Mouse (Mus musculus) retina, adult 2 months (tissue): ENCODE measurements around the gene Cald1.
A peak's percentile ranks its signal among the peaks of the same experiment; 100 is the strongest.

Experiments
- DNase-seq: peaks from one replicate; pipeline ENCODE4 v3.0.0-alpha.2; 2012; ENCODE audit warnings: low read depth, low spot score

Gene Cald1

GRCm38 (mm10) chr6:34664749-34665148 lies 66.4 kb downstream of the Cald1 start:
- DNase-seq = no peak

- DNase-seq = no peak
These were observed 70.5 kb downstream of the Cald1 start for GRCm38 (mm10) chr6:34668739-34669254.

- DNase-seq = no peak
These were observed 73.1 kb downstream of the Cald1 start for GRCm38 (mm10) chr6:34671355-34671754.

- DNase-seq = no peak
These were observed 76.1 kb downstream of the Cald1 start for GRCm38 (mm10) chr6:34674416-34674815.

- no peak for DNase-seq
These were observed 76.6 kb downstream of the Cald1 start for GRCm38 (mm10) chr6:34674897-34675296.

GRCm38 (mm10) chr6:34682126-34682525 lies 83.8 kb downstream of the Cald1 start:
- DNase-seq = no peak

DNA sequence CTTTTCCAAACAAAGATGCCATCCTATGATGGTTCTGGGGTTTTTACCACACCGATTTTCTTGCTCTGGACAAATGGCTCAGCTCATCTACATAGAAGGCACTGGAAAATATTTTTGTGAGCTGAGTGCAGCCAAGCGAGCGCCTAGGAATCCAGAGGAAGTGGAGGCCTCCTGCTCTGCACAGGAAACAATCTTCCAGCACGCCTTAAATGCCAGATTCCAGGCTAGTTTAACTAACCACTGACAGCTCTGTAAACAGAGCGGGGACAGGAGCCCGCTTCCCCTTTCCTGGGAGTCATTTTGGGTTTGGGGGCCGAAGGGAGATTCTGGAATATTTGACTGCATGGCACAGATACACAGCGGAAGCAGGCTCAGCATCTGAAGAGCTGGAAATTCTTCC lies 86.6 kb downstream of the Cald1 start:
- no peak for DNase-seq

DNA sequence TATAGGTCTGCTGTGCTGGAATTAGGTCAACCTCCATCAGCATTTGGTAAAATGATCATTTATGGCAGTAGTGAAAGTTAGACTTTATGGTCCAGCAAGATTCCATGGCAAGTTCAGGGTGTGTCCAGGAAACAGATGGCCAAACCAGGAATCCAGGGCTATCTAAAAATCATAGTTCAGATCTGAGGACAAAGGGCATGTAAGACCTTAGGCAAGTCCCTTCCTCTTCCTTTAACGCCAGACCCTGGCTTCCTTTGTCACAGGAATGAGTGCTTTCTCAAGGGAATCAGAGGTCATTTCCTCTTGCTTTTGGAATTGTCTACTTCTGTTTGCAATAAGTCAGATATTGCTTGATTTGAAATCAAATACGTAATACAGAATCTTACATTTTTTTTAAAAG lies 90.7 kb downstream of the Cald1 start:
- no peak for DNase-seq

GRCm38 (mm10) chr6:34691416-34691815 lies 93.1 kb downstream of the Cald1 start:
- DNase-seq = no peak

DNA sequence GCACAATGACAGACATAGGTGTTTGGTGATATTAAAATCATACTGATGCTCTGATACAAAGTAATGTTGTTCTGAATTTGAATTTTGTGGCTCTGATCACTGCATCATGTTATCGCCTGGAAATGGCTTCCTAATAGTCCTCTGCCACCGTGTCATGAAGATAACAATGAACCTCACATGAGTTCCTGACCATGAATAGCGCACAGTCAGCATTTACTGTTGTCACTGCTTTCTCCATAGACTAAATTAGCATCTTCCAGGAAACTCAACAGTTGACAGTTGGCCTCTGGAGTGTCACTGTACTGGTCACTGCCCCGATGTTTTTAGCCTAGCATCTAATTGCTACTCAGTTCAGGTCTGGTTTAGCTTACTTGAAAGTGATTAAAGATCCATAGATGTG lies 95.8 kb downstream of the Cald1 start:
- no peak for DNase-seq

DNA sequence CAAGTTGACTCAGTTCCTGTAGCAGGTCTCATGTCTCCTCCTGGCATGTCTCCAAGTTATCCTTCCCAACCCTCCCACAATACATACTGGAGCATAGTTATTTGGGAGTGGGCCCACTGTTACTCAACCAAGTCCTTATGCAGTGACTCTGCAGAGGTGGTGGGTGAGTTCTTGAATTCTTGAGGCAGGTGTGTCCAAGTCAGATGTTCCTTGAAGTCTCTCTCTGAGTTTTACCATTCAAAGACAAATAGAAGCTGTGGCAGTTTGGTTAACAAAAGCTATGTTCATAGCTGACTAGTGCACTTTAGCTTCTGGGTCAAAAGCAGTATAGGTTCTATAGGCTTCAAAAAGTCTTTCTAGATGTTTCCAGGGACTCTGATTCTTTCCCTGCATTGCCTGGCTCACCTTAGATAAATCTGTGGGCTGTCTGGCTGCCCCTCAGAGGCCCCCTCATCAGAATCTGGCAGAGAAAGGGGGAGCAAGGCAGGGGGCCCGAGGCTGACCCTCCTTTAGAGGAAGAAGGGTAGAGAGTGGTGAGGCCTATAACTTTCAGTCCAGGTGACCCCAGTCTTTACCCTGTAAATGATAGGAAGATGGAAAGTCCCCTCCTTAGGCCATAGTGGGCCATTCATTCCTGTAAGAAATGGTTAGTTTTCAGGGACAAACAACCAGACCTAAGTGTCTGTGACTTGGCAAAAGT lies 105.3 kb downstream of the Cald1 start:
- DNase-seq = no peak

- no peak for DNase-seq
These were observed 109.2 kb downstream of the Cald1 start for GRCm38 (mm10) chr6:34707521-34707920.

DNA sequence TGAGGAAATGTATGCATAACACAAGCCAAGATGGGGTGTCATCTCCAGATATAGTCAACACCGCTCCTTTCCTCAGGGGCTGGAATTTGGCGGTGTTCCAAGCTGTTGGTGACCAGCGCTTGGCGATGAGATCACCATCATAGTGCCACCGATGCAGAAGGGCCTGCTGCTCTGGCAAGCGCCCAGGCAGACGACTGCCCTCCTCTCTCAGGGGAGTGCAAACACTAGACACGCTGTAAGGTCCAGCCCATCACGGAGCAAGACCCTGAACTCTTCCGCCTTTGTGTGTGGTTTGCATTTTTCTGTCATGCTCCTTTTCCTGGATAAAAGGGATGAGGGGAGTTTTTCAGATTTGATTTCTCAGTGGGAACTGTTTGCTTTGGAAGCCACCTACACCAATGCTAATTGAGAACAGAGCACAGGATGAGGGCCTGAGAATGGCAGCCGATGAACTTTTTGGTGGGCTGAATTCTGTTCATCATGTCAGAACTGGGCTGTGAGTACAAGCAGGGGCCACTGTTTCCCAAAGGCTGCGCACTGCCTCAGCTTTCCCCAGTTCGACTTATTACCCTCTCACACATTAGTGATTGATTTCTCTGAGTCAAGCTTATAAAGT lies 110.5 kb downstream of the Cald1 start:
- no peak for DNase-seq

DNA sequence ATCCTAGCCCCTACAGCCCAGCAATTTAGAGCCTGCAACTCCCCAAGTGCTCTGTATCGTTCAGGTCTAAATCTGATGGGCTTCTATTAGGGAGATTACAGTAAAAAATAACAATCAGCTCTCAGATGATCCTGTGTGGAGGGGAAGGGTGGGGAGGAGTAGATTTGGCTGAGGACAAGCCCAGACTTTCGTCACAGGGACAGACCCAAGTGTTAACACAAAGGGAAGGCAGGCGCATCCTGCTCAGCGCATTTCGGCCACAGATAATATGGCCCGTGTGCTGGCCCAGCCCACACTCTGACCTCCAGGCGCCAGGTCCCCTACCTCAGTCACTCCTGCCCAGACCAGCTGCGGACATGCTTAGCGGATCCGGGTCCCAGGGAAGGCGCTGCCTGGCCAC lies 111.0 kb downstream of the Cald1 start:
- DNase-seq = peak; percentile 53

- no peak for DNase-seq
These were observed 111.8 kb downstream of the Cald1 start for GRCm38 (mm10) chr6:34709946-34710682.

DNA sequence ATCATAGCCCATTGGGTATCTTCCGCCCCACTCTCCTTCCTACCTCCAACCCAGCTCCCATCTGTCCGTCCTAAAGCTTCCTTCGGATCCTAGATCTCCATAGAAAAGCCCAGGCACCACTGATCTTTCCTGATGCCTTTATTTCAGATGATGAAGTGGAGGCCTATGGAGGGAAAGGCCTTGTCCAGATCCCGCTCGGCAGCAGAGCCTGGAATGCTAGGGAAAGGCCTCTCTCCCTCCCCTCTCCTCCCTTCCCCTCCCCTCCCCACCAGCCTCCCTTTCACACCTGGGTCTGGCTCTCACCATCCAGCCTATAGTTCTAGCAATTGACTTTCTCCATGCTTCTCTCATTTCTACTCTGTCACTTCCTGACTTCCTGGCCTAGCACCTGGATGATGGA lies 112.5 kb downstream of the Cald1 start:
- DNase-seq = no peak

GRCm38 (mm10) chr6:34711620-34712019 lies 113.3 kb downstream of the Cald1 start:
- no peak for DNase-seq

DNA sequence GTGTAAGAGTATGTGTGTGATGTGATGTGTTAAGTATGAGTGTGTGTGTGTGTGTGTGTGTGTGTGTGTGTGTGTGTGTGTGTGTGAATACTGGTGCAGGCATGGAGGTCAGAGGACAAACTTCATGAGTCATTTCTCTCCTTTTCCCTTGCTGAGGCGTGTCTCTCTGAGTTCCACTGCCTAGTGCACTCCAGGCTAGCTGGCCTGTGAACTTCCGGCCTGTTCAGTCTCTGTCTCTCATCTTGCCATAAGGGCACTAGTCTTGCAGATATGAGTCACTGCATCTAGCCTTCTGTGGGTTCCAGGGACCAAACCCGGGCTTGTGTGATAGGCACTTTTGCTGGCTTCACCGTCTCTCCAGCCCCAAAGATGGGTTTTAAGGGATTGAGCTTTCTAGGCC lies 114.9 kb downstream of the Cald1 start:
- DNase-seq = no peak

GRCm38 (mm10) chr6:34713777-34714176 lies 115.5 kb downstream of the Cald1 start:
- DNase-seq = no peak

GRCm38 (mm10) chr6:34714612-34715011 lies 116.3 kb downstream of the Cald1 start:
- no peak for DNase-seq

DNA sequence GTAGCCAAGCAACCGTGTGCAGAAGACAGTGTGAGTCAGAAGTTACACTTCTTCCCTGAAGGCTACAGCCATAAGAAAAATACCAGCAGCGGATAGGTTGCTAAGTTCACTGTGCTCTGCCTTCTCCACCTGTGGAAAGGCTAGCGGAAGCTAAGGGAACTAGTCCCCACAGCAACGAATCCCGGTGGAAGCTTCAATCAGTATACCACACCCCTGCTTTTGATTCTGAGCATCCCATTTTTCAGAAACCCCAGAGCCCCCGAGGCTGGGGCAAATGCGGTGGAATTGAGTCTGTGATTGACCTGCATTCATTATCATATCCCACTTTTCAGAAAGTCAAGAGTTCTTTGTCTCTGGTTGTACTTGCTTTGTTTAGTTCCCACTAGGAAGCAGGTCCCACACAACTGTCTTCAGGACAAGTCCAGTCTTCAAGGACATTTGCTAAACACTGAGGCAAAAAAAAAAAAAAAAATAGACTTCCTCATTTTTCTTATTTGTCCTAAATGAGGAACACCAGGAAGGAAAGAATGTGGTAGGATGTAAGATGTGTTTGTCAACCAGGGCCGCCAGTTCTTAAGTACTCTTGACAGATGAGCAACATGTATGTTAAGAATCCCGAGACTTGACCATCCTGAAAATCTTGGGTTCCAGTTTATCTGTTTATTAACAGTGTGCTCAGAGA lies 118.0 kb downstream of the Cald1 start:
- DNase-seq = no peak
